Mouse (Mus musculus): ENCODE results near the gene Nucb1.
A peak's percentile ranks its signal among the peaks of the same experiment; 100 is the strongest.
"Not testable (repeated sequence)": the region's sequence is repeated elsewhere in the genome, so short reads cannot be mapped to it uniquely, and the experiment has no call there.

Gene Nucb1

GRCm38 (mm10) chr7:45487861-45488292 lies 22.3 kb downstream of the Nucb1 start:
- no peak for DNase-seq (ENCODE audit: low read depth, low spot score)
- H3K36me3 ChIP-seq (ENCODE audit: control insufficient read depth, insufficient read depth, low read length, poor library complexity, severe bottlenecking): no peaks in the 10 kb centered on the region
- H3K27me3 ChIP-seq (ENCODE audit: control insufficient read depth, insufficient read depth, low read length, poor library complexity, severe bottlenecking): no peaks in the 10 kb centered on the region

DNA sequence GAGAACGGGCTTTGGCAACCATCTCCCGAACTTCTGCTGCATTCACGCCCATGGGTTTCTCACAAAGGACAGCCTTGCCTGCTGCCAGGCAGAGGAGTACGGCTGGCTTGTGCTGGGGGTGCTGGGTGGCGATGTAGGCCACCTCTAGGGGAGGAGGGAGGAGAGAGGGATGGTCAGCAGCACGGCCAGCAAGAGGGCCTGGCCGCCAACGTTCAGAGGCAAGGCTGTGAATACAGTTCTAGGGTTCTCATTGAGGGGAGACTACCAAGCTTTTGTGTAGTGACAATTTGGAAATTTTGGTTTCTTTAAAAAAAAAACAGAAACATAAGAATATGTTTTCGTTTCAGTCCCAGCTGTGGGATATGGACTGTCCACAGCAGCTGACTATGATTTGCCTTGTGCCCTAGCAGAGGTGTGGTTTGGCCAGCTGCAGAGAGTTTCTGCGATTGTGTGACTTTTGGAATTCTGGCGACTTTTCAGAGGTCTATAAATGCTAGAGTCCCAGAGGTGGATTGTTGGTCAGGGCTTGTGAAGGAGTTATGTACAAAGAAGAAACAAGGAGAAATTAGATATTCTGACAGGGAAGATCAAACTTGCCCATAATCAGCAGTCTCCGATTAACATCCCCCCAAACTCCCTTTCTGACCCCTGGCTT lies 23.3 kb downstream of the Nucb1 start, which contains the start of gene Gm45808:
TSS of gene Gm45808 (minus strand) at position 51 of the 655 bp plus-strand sequence.
- Histone ChIP-seq H3K27me3 (ENCODE audit: control insufficient read depth, insufficient read depth, low read length, poor library complexity, severe bottlenecking) (no peaks in the 10 kb centered on the region), H3K36me3 (ENCODE audit: control insufficient read depth, insufficient read depth, low read length, poor library complexity, severe bottlenecking) (no peaks in the 10 kb centered on the region)
- DNase-seq (ENCODE audit: low read depth, low spot score): no peak

DNA sequence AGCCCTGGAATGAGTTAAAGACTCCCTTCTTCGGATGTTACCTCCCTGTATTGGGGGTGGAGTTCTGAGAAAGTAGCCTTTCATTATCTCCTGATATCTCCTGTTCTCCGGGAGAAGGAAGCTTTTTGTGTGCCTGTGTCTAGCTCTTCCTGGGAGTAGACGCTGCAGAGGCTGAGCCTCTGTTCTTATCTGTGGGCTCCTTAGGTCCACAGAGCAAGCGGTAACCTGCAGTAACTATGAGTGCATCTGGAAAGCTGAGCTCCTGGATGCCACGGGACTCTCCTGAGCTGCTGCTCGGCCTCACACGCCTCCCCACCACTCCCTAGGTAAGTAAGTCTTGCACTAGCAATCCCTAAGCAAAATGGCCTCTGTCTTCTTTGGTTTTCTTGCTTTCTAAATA lies 24.0 kb downstream of the Nucb1 start:
- DNase-seq (ENCODE audit: low read depth, low spot score): no peak
- Histone ChIP-seq H3K27me3 (ENCODE audit: control insufficient read depth, insufficient read depth, low read length, poor library complexity, severe bottlenecking) (no peaks in the 10 kb centered on the region), H3K36me3 (ENCODE audit: control insufficient read depth, insufficient read depth, low read length, poor library complexity, severe bottlenecking) (no peaks in the 10 kb centered on the region)

GRCm38 (mm10) chr7:45484985-45485384 lies 25.2 kb downstream of the Nucb1 start:
- not testable (repeated sequence) for H3K36me3 ChIP-seq (ENCODE audit: control insufficient read depth, insufficient read depth, low read length, poor library complexity, severe bottlenecking); H3K27me3 ChIP-seq (ENCODE audit: control insufficient read depth, insufficient read depth, low read length, poor library complexity, severe bottlenecking)

GRCm38 (mm10) chr7:45482166-45482565 lies 28.0 kb downstream of the Nucb1 start:
- Histone ChIP-seq H3K27me3 (ENCODE audit: control insufficient read depth, insufficient read depth, low read length, poor library complexity, severe bottlenecking) (no peaks in the 10 kb centered on the region), H3K36me3 (ENCODE audit: control insufficient read depth, insufficient read depth, low read length, poor library complexity, severe bottlenecking) (no peaks in the 10 kb centered on the region)
- no peak for DNase-seq (ENCODE audit: low read depth, low spot score)

More at GRCm38 (mm10) chr7:45484985-45485384, 25.2 kb downstream of the Nucb1 start:
- not testable (repeated sequence) for DNase-seq (ENCODE audit: low read depth, low spot score)

- H3K36me3 ChIP-seq (ENCODE audit: control insufficient read depth, insufficient read depth, low read length, poor library complexity, severe bottlenecking): no peaks in the 10 kb centered on the region
- no peaks in the 10 kb centered on the region for H3K27me3 ChIP-seq (ENCODE audit: control insufficient read depth, insufficient read depth, low read length, poor library complexity, severe bottlenecking)
- peak; percentile 64 for DNase-seq (ENCODE audit: low read depth, low spot score)
Measured at GRCm38 (mm10) chr7:45481374-45481927, 28.8 kb downstream of the Nucb1 start, which contains the start of gene Tulp2. Gene Tulp2, plus strand, starts transcription at chr7:45481877.

DNA sequence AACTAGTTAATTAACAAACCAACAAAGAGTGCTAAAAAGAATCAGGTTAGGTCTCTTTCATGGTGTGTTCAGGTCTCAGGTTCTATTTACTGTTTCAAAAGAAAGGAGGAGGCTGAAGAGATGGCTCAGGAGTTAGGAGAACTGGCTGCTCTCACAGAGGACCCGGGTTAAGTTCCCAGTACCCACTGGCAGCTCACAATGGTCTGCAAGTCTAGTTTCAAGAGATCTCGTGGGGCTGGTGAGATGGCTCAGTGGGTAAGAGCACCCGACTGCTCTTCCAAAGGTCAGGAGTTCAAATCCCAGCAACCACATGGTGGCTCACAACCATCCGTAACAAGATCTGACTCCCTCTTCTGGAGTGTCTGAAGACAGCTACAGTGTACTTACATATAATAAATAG lies 29.9 kb downstream of the Nucb1 start:
- not testable (repeated sequence) for H3K27me3 ChIP-seq (ENCODE audit: control insufficient read depth, insufficient read depth, low read length, poor library complexity, severe bottlenecking); H3K36me3 ChIP-seq (ENCODE audit: control insufficient read depth, insufficient read depth, low read length, poor library complexity, severe bottlenecking); DNase-seq (ENCODE audit: low read depth, low spot score)

DNA sequence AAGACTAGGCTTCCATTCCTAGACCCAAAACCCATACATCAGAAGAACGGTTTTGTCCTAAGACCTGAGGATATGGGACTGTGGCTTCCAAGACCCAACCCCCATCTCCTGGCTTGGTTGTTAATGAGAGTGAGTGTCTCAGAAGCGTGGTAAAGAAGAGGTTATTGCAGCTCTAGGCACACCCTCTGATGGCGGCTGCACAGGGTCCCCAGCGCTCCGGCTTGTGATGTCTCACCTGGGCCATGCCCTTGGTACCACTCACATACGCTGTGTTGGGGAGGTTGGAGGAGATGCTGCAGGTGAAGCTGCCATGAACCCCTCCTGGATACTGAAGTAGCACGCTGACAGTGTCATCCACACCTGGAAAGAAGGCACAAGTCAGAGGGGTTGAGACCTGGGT lies 31.4 kb downstream of the Nucb1 start:
- H3K36me3 ChIP-seq (ENCODE audit: control insufficient read depth, insufficient read depth, low read length, poor library complexity, severe bottlenecking): no peaks in the 10 kb centered on the region
- no peak for DNase-seq (ENCODE audit: low read depth, low spot score)
- H3K27me3 ChIP-seq (ENCODE audit: control insufficient read depth, insufficient read depth, low read length, poor library complexity, severe bottlenecking): no peaks in the 10 kb centered on the region

GRCm38 (mm10) chr7:45477003-45477402 lies 33.2 kb downstream of the Nucb1 start:
- H3K27me3 ChIP-seq (ENCODE audit: control insufficient read depth, insufficient read depth, low read length, poor library complexity, severe bottlenecking): no peaks in the 10 kb centered on the region
- peak; percentile 76 for DNase-seq (ENCODE audit: low read depth, low spot score)
- no peaks in the 10 kb centered on the region for H3K36me3 ChIP-seq (ENCODE audit: control insufficient read depth, insufficient read depth, low read length, poor library complexity, severe bottlenecking)

- no peak for DNase-seq (ENCODE audit: low read depth, low spot score)
- H3K27me3 ChIP-seq (ENCODE audit: control insufficient read depth, insufficient read depth, low read length, poor library complexity, severe bottlenecking): no peaks in the 10 kb centered on the region
- no peaks in the 10 kb centered on the region for H3K36me3 ChIP-seq (ENCODE audit: control insufficient read depth, insufficient read depth, low read length, poor library complexity, severe bottlenecking)
Measured at GRCm38 (mm10) chr7:45476453-45476852, 33.8 kb downstream of the Nucb1 start.

DNA sequence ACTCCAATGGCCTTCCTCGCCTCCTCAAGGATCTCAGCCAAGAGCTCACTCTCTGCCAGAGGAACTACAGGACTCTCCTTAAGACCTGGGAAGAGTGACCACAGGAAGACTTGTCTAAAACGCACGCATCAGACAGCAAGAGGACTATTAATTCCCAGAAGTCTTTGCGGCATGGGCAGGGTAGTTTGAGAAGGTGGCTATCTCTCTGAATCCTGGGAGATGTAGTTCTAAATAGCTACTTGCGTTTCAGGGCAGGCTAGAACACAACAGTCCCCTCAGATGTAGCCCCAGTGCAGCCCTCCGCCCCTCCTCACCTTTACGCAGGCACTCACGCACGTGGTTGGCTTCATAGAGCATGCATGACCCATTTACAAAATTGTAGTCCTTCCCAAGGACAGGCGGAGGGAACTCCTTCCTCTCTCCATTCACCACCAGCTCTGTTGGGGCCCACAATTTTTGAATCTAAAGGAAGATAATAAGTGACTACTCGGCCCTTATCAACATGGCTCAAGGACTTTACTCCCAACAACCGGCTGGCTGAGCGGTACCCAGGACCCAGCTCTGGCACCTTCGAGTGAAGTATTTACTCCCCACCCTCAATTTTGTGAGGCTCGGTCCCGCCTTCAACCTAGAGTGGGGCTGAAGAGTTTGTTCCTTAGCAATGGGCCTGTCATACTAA lies 34.8 kb downstream of the Nucb1 start:
- no peak for DNase-seq (ENCODE audit: low read depth, low spot score)
- no peaks in the 10 kb centered on the region for H3K36me3 ChIP-seq (ENCODE audit: control insufficient read depth, insufficient read depth, low read length, poor library complexity, severe bottlenecking)
- H3K27me3 ChIP-seq (ENCODE audit: control insufficient read depth, insufficient read depth, low read length, poor library complexity, severe bottlenecking): no peaks in the 10 kb centered on the region

- DNase-seq (ENCODE audit: low read depth, low spot score): peak; percentile 87
- H3K27me3 ChIP-seq (ENCODE audit: control insufficient read depth, insufficient read depth, low read length, poor library complexity, severe bottlenecking): no peaks in the 10 kb centered on the region
Measured at GRCm38 (mm10) chr7:45470869-45471268, 39.3 kb downstream of the Nucb1 start.

DNA sequence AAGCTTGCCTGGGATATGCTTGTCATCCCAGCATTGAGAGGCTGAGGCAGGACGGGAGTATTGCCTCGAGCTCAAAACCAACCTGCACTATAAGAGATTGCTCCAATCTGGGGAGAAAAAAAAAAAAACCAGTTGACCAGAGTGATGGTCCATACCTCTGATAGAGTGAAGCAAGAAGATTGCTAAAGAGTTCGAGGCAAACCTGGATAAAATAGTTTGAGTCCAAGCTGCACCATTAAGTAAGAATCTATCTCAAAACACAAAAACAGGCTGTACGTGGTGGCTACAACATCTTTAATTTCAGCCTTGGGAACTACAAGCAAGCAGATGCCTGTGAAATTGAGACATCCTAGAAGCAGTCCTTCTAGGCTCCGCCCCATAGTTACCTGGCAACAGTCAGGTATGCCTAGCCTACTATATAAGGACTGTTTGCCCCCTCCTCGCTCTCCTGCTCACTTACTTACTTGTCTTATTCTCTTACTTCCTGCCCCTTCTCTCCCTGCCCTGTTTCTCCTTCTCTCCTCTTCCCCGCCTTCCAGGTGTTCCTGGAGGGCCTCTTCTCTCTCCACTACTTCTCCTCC lies 43.0 kb downstream of the Nucb1 start:
- DNase-seq (ENCODE audit: low read depth, low spot score): no peak
- H3K27me3 ChIP-seq (ENCODE audit: control insufficient read depth, insufficient read depth, low read length, poor library complexity, severe bottlenecking): no peaks in the 10 kb centered on the region
- H3K36me3 ChIP-seq (ENCODE audit: control insufficient read depth, insufficient read depth, low read length, poor library complexity, severe bottlenecking): peaks cover 1% of the 10 kb centered on the region; the same call in 1 of the 2 replicates

More at GRCm38 (mm10) chr7:45470869-45471268, 39.3 kb downstream of the Nucb1 start:
- H3K36me3 ChIP-seq (ENCODE audit: control insufficient read depth, insufficient read depth, low read length, poor library complexity, severe bottlenecking): no peaks in the 10 kb centered on the region

DNA sequence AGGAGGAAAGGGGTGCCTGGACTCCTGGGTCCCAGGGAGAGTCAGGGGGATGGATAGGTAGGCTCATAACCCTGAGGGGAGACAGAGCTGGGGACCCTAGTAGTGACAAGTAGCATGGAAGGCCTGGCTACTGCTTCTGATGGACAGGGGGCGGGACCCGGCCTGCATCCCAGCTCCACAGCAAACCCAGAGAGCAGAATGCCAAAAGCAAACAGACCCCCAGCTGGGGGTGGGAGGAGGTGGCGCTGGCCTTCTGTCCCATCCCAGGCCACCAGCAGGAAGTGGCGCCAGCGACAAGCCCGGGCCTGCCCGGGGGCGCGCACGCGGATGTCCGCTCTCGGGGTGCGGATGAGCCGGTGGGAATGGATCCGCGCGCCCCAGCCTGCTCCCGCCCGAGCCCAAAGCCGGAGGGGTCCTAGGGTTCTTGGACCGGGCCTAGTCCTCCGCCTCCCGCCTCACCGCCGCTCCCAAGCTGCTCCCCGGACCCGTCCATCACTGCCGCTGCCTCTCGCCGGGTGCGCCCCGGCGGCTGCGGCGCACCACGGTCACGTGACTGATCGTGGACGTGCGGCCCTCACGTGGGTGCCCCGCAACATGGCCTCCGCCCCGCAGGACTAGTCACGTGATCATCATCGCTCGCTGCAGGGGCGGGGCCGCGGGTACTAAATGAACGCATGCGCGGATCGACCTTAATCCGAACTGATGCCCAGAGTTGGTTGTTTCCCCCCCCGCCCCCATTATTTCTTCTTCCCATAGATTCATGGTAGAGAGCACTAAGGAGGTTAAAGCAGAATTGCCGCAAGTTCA lies 43.7 kb downstream of the Nucb1 start, which contains the start of gene Bax:
TSS of gene Bax (minus strand) at position 616 of the 807 bp plus-strand sequence.
- H3K36me3 ChIP-seq (ENCODE audit: control insufficient read depth, insufficient read depth, low read length, poor library complexity, severe bottlenecking): peaks cover 1% of the 10 kb centered on the region; the same call in 1 of the 2 replicates
- no peaks in the 10 kb centered on the region for H3K27me3 ChIP-seq (ENCODE audit: control insufficient read depth, insufficient read depth, low read length, poor library complexity, severe bottlenecking)
- DNase-seq (ENCODE audit: low read depth, low spot score): peak; percentile 97

Data from splenic B cell, adult 2 months (primary cell).